ENCODE assay signal across 9 mouse cellular contexts in the genomic region with DNA sequence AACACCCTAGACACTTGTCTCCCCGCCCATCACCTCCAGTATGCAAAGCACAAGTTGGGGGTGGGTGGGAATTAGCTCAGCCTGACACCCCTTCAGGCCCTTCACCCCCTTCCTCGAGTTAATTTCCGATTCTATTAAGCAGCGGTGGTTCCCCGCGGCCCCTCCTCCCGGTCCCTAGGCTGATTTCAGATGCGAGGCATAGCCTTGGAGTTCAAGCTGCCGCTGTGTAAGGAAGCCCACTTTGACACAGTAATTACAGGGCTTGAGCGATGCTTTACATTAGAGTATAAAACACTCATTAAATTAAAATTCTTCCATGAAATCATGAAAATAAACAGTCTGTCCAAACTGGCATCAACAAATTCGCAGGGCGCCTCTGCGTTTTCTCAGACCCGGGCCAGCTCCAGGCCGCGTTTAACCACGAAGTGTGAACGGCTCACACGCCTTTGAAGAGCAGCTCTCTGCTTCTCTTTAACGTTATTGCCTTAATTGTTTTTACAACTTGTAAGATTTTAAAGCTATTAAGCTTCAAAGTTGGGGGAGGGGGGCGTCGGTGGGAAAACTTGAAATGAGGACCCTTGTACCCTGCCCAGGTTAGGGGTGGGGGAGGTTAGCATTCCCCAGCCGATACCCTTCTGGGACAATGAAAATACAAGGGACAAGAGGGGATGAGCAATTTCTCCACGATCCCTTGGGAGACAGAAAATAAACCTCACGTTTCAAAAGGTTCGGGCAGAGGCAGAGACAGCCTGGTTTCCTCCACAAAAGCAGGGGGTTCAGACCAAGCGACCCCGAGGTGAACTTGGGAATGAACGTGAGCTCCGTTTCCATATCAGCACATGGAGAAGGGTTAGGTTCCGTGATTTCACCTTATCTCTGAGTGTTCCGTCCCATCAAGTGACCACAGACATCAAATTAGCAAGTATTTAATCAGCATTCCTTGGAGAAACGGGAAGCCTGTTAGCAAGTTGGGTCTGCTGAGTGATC.
A peak's percentile ranks its signal among the peaks of the same experiment; 100 is the strongest.
DNase-seq lines count a peak whose midpoint lies in the region; ATAC-seq and TF ChIP-seq lines count a peak whose summit lies in the region.
"Had no signal": no experiment of that assay in that cellular context is flagged by ENCODE, and none has a peak within 500 bp of the region (broad histone marks: within the 10 kb centered on the region; RNA-seq: fewer than 3 reads in every experiment).

No protein-coding gene starts in this region.

- no peak for TF ChIP-seq CTCF in brain, embryonic 14.5 days (IDR thresholded peaks at IDR 0.05; ENCODE audit: borderline replicate concordance, extremely low read depth, insufficient read depth, insufficient read length)

- no peak for TF ChIP-seq POLR2A in brain, embryonic 14.5 days (IDR thresholded peaks at IDR 0.05; ENCODE audit: borderline replicate concordance, extremely low read depth, insufficient read depth, insufficient read length, poor library complexity, severe bottlenecking)

- no peaks in the 10 kb centered on the region for H3K36me3 ChIP-seq in heart, embryonic 13.5 days
- H3K36me3 ChIP-seq in forebrain, embryonic 15.5 days: no peaks in the 10 kb centered on the region
- no peaks in the 10 kb centered on the region for H3K36me3 ChIP-seq in midbrain, embryonic 11.5 days (ENCODE audit: control insufficient read depth, insufficient read depth, low read length)

- peaks cover 66% of the 10 kb centered on the region for H3K27me3 ChIP-seq in heart, embryonic 13.5 days (replicated peaks)
- peaks cover 16% of the 10 kb centered on the region for H3K27me3 ChIP-seq in forebrain, embryonic 15.5 days
- peaks cover 12% of the 10 kb centered on the region for H3K27me3 ChIP-seq in midbrain, embryonic 11.5 days (ENCODE audit: control insufficient read depth, insufficient read depth, low read length)

- no peaks in the 10 kb centered on the region for H3K9me3 ChIP-seq in heart, embryonic 13.5 days
- no peaks in the 10 kb centered on the region for H3K9me3 ChIP-seq in forebrain, embryonic 15.5 days
- H3K9me3 ChIP-seq in midbrain, embryonic 11.5 days (ENCODE audit: control insufficient read depth, low read length): no peaks in the 10 kb centered on the region

- DNase-seq in heart, adult 8-10 months (ENCODE audit: low spot score): no peak
- DNase-seq in brain, embryonic 14.5 days (ENCODE audit: low read depth): peak; percentile 86
- DNase-seq in midbrain, embryonic 11.5 days (ENCODE audit: low spot score, missing footprints): peak; percentile 94
- no peak for DNase-seq in thymus, postnatal 36 days
- no peak for DNase-seq in ovary, postnatal 36 days (ENCODE audit: low spot score)
- no peak for DNase-seq in spleen, postnatal 14 days (ENCODE audit: low spot score in 2 of 2)
- DNase-seq: cerebellum, adult 9-11 months had no signal

- H3K9ac ChIP-seq in heart, embryonic 13.5 days: peak overlapping the region; percentile 24; the same call in 1 of the 2 replicates
- no peak overlapping the region for H3K9ac ChIP-seq in forebrain, embryonic 15.5 days (replicated peaks)
- no peak overlapping the region for H3K9ac ChIP-seq in midbrain, embryonic 11.5 days (ENCODE audit: low read length)

- peak overlapping the region; percentile 21 for H3K4me3 ChIP-seq in heart, embryonic 13.5 days
- H3K4me3 ChIP-seq in forebrain, embryonic 15.5 days: no peak overlapping the region
- H3K4me3 ChIP-seq in midbrain, embryonic 11.5 days (ENCODE audit: low read depth, low read length): no peak overlapping the region

- ATAC-seq in heart, embryonic 13.5 days (ENCODE audit: extremely low read depth, insufficient number of reproducible peaks, low FRiP score, low TSS enrichment): no peak
- peak; percentile 86 for ATAC-seq in forebrain, embryonic 15.5 days (replicated peaks)
- ATAC-seq in midbrain, embryonic 11.5 days (ENCODE audit: low FRiP score): peak; percentile 73

- peaks cover 19% of the 10 kb centered on the region for H3K4me1 ChIP-seq in heart, embryonic 13.5 days
- peaks cover 16% of the 10 kb centered on the region for H3K4me1 ChIP-seq in forebrain, embryonic 15.5 days
- peaks cover 10% of the 10 kb centered on the region; the same call in 1 of the 2 replicates for H3K4me1 ChIP-seq in midbrain, embryonic 11.5 days (ENCODE audit: control insufficient read depth, insufficient read depth, low read length)

- 6% methylated on average over 33 of the region's 33 CpGs for WGBS in heart, embryonic 13.5 days
- 10% methylated on average over 33 of the region's 33 CpGs for WGBS in forebrain, embryonic 15.5 days
- WGBS in midbrain, embryonic 11.5 days: 18% methylated on average over 33 of the region's 33 CpGs

- peak overlapping the region; percentile 58 for H3K4me2 ChIP-seq in heart, embryonic 13.5 days
- H3K4me2 ChIP-seq in forebrain, embryonic 15.5 days (replicated peaks): peak overlapping the region; percentile 30
- peak overlapping the region; percentile 21; the same call in 1 of the 2 replicates for H3K4me2 ChIP-seq in midbrain, embryonic 11.5 days

- H3K27ac ChIP-seq in heart, embryonic 13.5 days (replicated peaks): no peak overlapping the region
- no peak overlapping the region for H3K27ac ChIP-seq in forebrain, embryonic 15.5 days (replicated peaks)
- H3K27ac ChIP-seq in midbrain, embryonic 11.5 days (ENCODE audit: low read depth, low read length): no peak overlapping the region

Comparison
In these comparisons a context has a peak if more than half of its experiments do, and no peak if none do; other contexts are left out.
1. DNase-seq: peak in brain, embryonic 14.5 days (single experiment) and midbrain, embryonic 11.5 days (single experiment); none in heart, adult 8-10 months (single experiment), thymus, postnatal 36 days (0 of 2), ovary, postnatal 36 days (single experiment) and spleen, postnatal 14 days (0 of 2).
2. Peak in every context shown above with its lines, with median percentiles within 50 percentile points of each other: H3K4me2 ChIP-seq.